Mouse (Mus musculus): ENCODE measurements around the gene Dop1b. TPM values are rescaled to one million over a fixed set of nuclear protein-coding genes. Genes with fewer than 3 reads are reported as not detected.
"Not testable (repeated sequence)": the region's sequence is repeated elsewhere in the genome, so short reads cannot be mapped to it uniquely, and the experiment has no call there.

Gene Dop1b
- 10 to 100 TPM; 20.6 to 26.9 TPM for total RNA-seq (2021)
- long read RNA-seq, experiment 1, partial matches to known transcripts = 3 of 3 reads
- long read RNA-seq, experiment 1, other reads (novel, unspliced or antisense) = 0 of 3 reads
- long read RNA-seq, experiment 2, partial matches to known transcripts = 1 of 1 reads
- long read RNA-seq, experiment 2, other reads (novel, unspliced or antisense) = 0 of 1 reads

DNA sequence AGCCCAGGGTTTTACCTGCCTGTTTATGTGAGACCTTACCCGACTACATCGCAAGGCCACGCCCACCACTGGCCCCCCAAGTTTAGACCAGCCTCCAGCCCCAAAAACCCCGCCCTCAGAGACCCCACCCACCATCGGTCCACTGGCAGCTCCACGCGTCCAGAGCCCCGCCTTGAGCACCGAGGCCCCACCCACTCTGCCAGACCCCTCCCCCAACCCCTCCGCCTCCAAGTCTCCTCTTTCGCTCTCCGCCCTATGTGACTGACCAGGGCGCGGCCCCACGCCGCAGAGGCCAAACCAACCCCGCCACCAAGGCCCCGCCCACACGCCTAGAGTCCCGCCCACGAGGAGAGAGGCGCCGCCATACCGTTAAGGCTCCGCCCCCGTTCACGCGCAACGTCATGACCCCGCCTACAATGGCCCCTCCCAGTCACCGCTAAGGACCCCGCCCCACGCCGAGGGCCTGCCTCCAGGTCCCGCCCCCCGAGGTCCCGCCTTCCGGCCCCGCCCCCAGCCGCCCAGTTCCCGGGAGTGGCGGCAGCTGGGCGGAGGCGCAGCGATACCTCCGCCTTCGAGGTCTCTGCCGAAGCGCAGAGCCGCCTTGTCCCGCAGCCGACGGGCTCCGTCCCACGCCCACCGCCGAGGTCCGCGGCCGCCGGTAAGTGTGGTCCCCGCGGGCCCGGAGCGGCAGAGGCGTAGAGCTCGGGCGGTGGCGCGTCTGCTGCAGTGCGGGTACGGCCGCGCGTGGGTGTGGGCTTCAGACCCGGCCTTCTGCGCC lies at the start of gene Dop1b:
Gene Dop1b (plus strand): TSS at position 494 of the 778 bp plus-strand sequence.
- peak; percentile 98 for DNase-seq

DNA sequence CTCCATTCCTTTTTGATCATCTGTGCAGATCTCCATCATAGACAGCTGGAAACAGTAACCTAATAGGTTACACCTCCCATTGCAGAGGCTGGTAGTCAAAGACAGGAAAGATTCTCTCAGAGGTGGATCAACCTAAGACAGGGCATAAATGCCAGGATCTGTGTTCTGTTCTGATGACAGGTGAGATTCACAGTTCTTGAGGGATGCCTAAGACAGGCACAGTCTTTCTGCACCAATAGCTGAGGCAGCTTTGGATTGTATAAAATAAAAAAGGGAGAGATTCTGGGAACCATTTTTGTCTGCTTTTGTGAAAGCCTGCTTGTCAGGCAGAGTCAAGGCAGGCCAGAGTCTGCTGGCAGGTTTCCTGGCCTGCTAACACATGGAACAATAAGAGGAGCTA lies 43.7 kb upstream of the Dop1b start:
- no peak for DNase-seq

- no peak for DNase-seq
Observed at GRCm38 (mm10) chr16:93669521-93669920, 42.2 kb upstream of the Dop1b start.

DNA sequence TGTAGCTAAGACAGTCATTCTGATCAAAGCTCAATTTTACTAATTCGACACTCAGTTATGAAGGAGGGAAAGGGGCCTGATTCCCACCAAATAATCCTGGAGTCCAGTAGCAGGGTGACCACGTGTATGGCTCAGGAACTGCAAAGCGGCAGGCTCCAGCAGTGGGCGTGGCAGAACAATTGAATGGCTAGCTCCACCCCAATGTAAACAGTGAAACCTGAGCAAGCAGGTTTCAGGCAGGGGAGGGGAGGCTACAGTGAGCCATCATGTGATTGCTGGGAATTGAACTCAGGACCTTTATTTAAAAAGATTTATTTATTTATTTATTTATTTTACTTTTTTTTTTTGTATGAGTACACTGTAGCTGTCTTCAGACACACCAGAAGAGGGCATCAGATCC lies 41.2 kb upstream of the Dop1b start:
- not testable (repeated sequence) for DNase-seq

DNA sequence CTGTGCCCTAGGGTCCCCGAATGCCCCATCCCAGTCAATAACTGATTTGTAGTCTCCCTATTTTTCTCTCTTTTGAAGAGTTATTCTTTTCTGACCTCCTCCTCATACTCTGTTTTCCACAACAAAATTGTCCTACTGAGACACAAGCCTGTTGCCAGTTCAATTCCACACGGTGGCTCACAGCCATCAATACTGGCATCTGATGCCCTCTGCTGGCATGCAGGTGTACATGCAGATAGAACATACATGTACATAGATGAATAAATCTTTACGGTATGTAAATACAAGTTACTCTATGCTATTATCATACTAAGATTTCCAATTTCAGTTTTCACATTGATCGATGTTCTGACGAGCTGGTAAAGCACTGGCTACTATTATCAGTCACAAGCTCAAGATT lies 40.6 kb upstream of the Dop1b start:
- DNase-seq = no peak

DNA sequence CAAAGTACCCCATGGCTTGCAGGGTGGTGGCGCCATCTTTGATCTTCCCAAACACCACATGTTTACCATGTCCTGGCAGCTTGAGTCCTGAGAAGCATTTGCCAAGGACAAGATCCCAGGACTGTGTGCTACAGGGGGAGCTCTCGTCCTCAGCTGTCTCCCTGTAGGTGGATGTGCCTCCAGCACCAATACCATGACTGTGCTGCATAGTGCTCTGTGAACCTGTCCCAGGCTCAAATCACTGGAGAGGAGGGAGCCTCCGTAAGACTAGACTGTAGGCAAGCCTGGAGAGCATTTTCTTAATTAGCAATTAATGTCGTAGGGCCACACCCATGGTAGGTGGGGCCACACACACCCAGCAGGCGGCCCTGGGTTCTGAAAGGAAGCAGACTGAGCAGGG lies 35.3 kb upstream of the Dop1b start:
- no peak for DNase-seq

- DNase-seq = no peak
Observed at GRCm38 (mm10) chr16:93678206-93678605, 33.5 kb upstream of the Dop1b start.

DNA sequence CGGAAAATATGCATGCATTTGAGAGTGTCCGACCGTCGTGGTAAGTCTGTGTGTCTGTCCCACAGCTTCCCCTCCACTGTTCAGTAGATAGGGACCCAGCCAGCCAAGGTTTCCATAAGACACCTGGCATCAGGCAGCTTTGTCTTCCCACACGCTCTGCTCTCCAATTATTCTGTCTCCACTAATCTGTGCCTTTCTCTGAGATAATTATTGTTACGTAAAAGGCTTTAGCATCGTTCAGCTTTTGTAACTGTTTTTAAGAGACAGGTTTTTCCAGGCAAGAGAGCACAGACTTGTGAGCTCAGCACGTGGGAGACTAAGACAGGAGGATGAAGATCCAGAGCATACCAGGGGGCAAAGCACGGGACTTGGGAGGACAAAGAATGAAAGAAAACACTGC lies 32.5 kb upstream of the Dop1b start:
- DNase-seq = no peak

DNA sequence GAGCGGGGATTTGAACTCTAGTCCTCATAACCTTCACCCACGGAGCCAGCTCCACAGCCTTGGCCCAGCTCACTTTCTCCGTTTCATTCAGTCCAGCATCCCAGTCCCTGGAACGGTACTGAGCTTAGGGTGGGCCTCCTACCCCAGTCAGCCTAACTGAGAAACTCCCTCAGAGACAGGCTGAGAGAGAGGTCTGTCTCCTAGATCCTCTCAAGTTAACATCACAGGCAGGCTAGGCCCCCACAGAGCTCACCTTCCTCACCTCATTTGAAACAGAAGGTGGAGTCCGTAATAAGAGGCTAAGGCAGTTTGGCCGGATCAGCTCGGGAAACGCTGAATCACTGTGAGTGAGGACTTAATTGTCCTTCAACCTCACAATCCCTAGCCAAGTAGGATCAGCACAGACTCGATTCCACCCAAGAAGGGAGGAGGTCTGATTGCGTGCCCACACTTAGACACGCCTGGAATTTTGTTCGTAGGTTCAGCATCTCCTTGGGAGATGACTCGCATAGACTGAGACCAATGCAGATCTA lies 29.5 kb upstream of the Dop1b start:
- DNase-seq = no peak

- DNase-seq = peak; percentile 74
Observed at GRCm38 (mm10) chr16:93682689-93683507, 28.8 kb upstream of the Dop1b start, which contains the start of gene Cbr3. TSS of gene Cbr3 (plus strand) at chr16:93683215.

DNA sequence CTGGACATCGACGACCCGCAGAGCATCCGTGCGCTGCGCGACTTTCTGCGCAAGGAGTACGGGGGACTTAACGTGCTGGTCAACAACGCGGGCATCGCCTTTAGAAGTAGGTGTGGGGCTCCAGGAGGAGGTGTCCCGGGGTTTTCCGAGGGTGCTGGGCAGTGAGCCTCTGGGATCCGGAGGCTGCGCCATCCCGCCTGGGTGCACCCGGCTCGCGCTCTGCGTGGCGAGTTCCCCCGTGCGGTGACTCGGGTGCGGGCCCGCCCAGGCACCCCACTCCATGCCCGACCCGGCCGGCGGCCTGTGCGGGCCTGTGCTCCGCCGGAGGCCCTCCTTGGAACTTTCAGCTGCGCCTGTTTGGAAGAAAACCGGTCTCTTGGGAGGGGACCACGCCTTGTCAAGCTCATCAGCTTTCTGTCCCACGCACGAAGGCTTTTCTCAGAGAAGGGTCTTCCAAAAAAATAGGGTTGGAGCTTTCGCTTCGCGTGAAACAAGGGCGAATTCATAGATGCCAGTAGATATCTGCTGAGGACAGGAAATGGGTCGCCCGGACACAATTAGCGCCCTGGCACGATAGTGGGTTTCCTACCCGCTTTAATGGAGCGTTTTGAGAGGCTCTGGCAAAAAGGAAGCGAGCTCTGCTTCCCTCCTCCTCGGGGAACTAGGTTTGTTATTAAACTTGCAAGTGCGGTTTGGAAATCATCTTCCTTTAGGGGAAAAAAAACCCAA lies 28.0 kb upstream of the Dop1b start:
- peak; percentile 40 for DNase-seq

- DNase-seq = no peak
Observed at GRCm38 (mm10) chr16:93684441-93684840, 27.3 kb upstream of the Dop1b start.

DNA sequence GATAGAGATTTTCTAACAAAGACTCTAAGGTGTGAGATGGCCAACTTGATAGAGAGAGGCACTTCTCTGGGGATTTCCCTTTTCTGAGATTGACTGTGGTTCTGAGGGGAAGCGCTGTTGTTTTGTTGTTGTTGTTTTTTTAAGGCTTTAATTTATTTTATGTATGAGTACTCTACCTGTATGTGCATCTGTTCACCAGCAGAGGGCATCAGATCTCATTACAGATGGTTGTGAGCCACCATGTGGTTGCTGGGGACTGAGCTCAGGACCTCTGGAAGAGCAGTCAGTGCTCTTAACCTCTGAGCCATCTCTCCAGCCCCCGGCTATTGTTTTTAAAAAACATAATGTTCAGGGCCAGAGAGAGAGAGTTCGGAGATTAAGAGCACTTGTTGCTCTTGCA lies 25.9 kb upstream of the Dop1b start:
- not testable (repeated sequence) for DNase-seq

DNA sequence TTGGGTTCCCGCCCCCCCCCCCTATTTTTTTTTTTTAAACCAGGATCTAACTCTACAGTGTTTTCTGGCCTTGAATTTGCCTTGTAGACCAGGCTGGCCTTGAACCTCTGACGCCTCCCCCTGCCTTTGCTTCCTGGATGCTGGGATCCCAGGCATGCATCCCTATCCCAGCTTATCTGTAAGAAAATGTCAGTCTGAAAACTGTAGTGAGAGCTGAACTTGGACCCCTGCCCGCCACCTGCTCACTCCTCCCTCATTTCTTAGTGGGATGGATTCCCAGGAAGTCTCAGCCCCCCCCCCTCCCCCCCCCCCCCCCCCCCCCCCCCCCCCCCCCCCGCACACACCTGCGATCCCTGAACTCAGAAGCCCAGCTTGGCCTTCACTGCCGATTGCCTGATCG lies 25.3 kb upstream of the Dop1b start:
- DNase-seq = no peak

DNA sequence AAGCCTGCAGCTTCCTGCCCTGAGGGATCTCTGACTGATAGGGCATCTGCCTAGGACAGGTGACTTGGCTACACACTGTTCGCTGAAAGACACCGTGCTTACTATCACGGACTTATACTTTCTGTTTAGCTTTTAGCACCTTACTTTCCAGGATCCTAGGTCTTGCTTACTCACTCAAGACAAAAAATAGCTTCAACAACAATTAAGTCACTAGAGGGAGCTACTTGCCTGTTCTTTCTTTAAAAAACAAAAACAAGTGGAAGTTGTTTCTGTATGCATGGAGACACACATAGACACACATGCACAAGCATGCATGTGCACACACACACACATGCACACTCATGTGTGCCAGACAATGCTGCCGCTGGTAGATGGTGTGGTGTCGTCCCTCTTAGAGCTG lies 24.8 kb upstream of the Dop1b start:
- DNase-seq = no peak

- no peak for DNase-seq
Observed at GRCm38 (mm10) chr16:93691206-93691841, 20.4 kb upstream of the Dop1b start.

DNA sequence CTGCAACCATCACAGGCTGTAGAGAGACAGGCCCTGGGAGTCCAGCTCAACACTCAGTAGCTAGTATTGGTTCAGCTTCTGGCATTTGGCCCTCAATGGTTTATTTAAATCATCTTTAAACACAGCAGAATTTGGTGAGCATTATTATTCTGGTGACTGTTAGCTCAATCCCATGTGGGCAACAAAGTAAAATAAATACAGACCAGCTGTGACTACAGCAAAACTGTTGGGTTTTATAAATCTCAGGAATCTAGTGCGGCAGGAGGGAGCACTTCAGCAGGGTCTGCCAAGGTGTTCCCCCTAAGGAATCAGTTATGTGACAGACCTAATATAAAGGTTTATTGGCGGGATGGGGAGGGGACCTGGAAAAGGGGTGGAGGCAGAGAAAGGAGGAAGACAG lies 19.0 kb upstream of the Dop1b start:
- DNase-seq = no peak

- no peak for DNase-seq
Observed at GRCm38 (mm10) chr16:93707116-93707515, 4.6 kb upstream of the Dop1b start.

GRCm38 (mm10) chr16:93709217-93709616 lies 2.5 kb upstream of the Dop1b start:
- DNase-seq = no peak

- DNase-seq = peak; percentile 66
Observed at GRCm38 (mm10) chr16:93710924-93711323, 780 bp upstream of the Dop1b start.

GRCm38 (mm10) chr16:93712189-93712885 lies 633 bp downstream of the Dop1b start:
- DNase-seq = no peak
